Mouse (Mus musculus) urinary bladder, postnatal 36 days (tissue): ENCODE results near the gene Oxct1.

Source experiments
- DNase-seq, 2 experiments: peaks; one replicate each; pipeline ENCODE4 v3.0.0; 2022; ENCODE audit warnings: low spot score in 2 of 2, mixed read lengths in 1 of 2

Gene Oxct1

DNA sequence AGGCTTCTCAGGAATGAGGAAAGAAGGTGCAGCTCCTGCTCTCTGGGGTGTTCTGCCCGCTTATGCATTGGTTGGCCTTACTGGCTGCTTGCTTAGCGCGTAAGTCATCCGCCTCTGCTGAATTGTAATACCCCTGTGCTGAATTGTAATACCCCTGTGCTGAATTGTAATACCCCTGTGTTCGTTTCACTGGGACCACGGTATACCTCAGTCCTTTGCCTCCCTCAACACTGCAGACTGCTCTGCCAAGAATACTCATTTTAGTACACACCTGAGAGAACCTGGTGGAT is 2.2 kb downstream of the Oxct1 start:
- DNase-seq, result no peak

GRCm38 (mm10) chr15:4028960-4029359 is 2.8 kb downstream of the Oxct1 start:
- no peak for DNase-seq

DNA sequence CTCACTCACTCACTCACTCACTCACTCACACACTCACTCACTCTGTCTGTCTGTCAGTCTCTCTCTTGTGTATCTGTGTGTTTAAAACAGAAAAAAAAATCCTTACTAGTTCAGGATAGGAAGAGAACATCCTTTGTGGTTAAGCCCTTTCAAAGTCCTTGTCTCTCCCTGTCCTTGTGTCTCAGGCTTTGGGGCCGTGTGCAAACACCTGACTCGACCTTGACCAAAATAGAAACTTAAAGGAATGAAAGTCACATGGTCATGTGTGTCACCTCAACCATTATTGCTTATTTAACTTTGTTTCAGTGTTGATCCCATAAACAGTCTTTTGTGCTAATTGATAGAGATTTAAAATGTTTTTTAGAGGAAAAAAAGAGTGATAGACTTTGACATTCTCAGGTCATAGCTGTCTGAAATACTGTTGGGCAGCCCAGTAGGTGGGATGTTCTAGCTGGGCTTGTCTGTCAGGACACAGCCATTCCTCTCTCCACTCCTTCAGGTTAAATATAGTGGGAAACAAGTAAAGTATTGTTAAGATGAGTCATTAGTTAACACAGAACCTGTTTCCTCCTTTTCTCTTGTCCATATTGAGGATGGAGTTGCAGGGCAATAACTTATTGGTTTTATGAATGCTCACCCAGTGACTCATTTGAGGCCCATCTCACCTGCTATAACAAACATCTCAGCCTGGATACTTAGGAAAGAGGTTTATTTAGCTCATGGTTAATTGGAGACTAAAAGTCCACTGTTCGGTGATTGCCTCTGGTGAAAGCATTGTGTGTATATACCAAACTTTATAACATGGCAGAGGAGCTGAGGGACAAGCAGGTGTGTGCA is 7.2 kb downstream of the Oxct1 start:
- no peak for DNase-seq

- no peak for DNase-seq
Measured at GRCm38 (mm10) chr15:4042423-4042822, 16.2 kb downstream of the Oxct1 start.

GRCm38 (mm10) chr15:4043032-4043471 is 16.9 kb downstream of the Oxct1 start:
- no peak for DNase-seq

- no peak for DNase-seq
Measured at GRCm38 (mm10) chr15:4056627-4057026, 30.4 kb downstream of the Oxct1 start.

GRCm38 (mm10) chr15:4063574-4063973 is 37.4 kb downstream of the Oxct1 start:
- no peak for DNase-seq

- no peak for DNase-seq
Measured at GRCm38 (mm10) chr15:4064013-4064412, 37.8 kb downstream of the Oxct1 start.

- DNase-seq, result no peak
Measured at GRCm38 (mm10) chr15:4064694-4065093, 38.5 kb downstream of the Oxct1 start.

- DNase-seq, result no peak
Measured at GRCm38 (mm10) chr15:4067273-4067990, 41.2 kb downstream of the Oxct1 start.

GRCm38 (mm10) chr15:4077978-4078377 is 51.8 kb downstream of the Oxct1 start:
- no peak for DNase-seq

DNA sequence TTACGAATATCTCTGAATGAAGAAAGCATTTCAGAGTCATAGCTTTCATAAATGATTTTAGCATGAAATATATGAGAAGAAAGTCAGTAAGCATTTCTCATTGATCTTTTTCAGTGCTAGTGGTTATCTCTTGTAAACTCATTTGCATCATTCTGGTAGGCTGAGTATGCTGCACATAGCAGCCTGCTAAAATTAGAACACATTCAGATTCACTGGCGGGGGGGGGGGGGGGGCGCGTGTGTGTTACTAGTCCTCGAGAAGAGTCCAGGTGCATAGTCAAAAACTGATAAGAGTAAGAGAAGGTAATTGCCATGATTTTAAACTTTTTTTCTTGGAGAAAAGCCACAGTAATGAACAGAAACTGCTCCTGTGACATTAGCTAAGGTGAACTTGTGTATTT is 52.6 kb downstream of the Oxct1 start:
- DNase-seq, result no peak

GRCm38 (mm10) chr15:4079425-4080189 is 53.4 kb downstream of the Oxct1 start:
- DNase-seq, result no peak

DNA sequence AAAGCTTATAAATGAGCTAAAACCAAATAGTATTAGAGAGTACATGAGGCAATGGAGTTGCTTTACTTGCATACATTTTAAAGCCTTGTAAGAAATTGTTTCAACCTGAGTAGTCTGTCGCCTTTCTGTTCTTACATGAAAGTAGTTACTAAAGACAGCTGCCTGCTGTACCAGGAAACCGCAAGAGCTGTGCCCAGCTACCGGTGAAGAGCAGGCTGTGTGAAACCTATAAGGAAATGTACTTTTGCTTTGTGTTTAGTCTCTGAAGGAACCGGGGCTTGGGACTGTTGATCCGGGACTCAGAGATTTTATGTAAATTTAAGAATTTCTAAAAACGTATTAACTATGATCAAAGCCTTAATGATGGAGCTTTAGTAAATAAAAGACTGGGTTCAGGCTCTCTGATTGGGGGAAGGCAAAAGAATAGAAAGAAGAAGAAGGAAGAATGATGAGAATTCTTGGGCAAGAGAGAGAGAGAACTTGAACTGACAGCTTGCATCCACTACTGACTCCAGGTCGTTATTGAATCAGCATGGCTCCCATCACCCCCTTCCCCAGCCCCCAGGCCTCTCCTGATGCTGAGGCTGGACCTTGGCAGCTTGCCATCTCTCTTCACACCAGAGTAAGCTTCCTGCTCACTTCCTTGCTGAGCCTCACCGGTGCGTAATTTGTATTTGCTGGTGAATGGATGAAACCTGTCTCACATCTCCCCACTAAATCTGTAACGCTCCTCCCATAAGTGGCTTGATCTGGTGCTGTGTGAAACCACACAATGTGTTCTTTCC is 59.6 kb downstream of the Oxct1 start:
- DNase-seq, result no peak

DNA sequence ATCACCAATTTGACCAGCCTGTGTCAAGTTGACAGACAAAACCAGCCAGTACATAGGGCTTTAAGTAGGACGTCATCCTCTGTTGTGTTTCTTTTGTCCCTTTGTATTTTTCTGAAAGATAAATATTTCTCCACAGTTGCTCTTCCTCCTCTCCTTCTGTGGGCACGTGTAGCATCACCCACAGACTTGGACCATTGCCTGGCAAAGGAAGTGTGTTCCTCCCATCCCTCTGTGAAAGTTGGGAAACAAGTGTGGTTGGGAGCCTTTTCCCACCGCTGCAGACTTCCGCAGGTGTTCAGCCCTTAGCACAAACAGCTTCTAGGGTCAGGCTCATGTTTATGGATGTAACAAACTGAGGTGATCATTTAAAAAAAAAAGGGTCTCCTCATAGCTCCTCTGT is 61.3 kb downstream of the Oxct1 start:
- no peak for DNase-seq

GRCm38 (mm10) chr15:4087914-4088313 is 61.7 kb downstream of the Oxct1 start:
- DNase-seq, result no peak

GRCm38 (mm10) chr15:4090601-4091000 is 64.4 kb downstream of the Oxct1 start:
- no peak for DNase-seq

DNA sequence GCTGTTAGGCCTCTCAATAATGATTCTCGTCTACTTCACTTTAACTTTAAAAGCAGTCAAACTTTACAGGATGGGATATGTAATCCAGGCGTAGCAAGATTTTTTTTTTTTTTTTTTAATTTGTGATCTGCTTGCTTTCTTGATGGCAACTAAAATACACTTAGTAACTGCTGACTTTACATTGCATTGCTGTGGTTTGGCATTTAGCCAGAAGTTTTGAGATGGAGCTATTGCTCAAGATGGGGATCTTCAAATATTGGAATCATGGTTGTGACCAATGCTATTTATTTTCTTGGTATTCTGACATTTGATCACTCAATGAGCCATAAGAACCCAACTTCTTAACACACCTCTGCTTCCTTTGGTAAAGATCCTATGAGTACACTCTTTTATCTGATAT is 66.4 kb downstream of the Oxct1 start:
- DNase-seq, result no peak

GRCm38 (mm10) chr15:4100341-4100921 is 74.2 kb downstream of the Oxct1 start:
- no peak for DNase-seq

- no peak for DNase-seq
Measured at GRCm38 (mm10) chr15:4101025-4101424, 74.8 kb downstream of the Oxct1 start.

DNA sequence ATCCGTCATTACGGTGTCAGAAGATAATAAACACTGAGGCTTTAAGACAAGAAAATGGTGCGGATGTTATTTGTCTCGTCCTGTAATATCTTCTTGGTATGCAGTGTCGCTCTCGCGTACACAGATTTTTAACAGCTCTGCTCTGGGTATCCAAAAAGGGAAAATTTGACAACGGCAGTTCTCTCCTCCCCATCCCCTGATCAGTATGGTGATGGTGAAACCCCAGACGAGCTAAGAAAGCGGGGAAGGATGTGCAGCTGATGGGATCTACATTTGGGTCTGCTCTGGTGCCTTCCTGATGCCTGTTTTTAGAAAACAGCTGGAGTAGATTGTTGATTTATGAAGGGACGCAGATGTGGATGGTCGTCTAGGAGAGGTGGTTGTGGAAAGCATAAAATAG is 78.1 kb downstream of the Oxct1 start:
- no peak for DNase-seq
